Mouse (Mus musculus): ENCODE results near the gene Lasp1. TPM values are rescaled to one million over a fixed set of nuclear protein-coding genes. Genes with fewer than 3 reads are reported as not detected.
A peak's percentile ranks its signal among the peaks of the same experiment; 100 is the strongest.

The Lasp1 gene
- polyA plus RNA-seq (2015; fragmentation: Nextera tagmentation; extraction: Ambion mirVana): 141 and 148 TPM in 2 replicates

DNA sequence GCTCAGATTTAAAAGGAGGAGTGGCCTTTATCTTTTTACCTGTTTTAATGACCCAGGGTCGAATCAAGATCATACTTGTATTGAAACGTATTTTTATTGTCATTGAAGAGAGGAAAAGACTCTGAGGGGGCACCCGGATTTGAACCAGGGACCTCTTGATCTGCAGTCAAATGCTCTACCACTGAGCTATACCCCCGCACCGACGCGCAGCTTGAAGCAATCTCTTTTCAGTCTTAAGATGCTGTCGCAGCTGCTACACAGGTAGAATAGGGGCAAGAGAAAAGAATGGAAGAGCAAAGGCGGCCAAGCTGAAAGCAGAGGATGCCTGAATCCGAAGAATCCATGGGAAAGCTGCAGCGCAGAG is at the start of gene Lasp1:
TSS of gene Lasp1 (plus strand) at position 219 of the 364 bp plus-strand sequence.
- WGBS: 2% methylated on average over 11 of the region's 11 CpGs
- no peak; the same call in none of the 2 replicates for ATAC-seq
- peak within 1 kb of the TSS; percentile 95 for H3K27ac ChIP-seq (ENCODE audit: low read length)
- no peaks in the 10 kb centered on the region for H3K36me3 ChIP-seq (ENCODE audit: control insufficient read depth, insufficient read depth, low read length)
- H3K9me3 ChIP-seq (ENCODE audit: control insufficient read depth, low read length): no peaks in the 10 kb centered on the region
- peak within 1 kb of the TSS; percentile 79 for H3K9ac ChIP-seq (ENCODE audit: low read depth, low read length)
- peak within 1 kb of the TSS; percentile 77 for H3K4me2 ChIP-seq (ENCODE audit: low read depth, low read length)
- H3K27me3 ChIP-seq (replicated peaks; ENCODE audit: control insufficient read depth, insufficient read depth, low read length): no peaks in the 10 kb centered on the region
- peak within 1 kb of the TSS; percentile 68 for H3K4me3 ChIP-seq (ENCODE audit: low read length)
- H3K4me1 ChIP-seq (ENCODE audit: control insufficient read depth, insufficient read depth, low read length): peaks cover 36% of the 10 kb centered on the region

DNA sequence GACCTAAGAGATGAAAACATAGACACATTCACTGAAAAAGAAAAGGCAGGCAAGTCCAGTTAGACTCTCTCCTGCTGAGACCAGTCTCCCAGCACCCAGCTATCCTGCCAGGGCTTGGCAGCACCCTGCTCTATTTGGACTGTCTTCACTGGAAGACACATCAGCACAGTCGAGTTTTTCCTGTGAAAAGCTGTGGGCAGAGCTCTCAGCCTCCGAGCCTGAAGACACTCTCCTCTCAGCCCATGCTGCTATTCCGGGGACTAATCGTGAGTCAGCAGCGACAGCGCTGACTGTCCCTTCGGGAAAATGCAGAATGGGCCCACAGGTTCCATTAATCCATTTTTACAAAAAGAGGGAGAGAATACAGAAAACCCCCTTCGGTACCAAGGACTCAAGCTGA is 45.5 kb upstream of the Lasp1 start:
- H3K27me3 ChIP-seq (replicated peaks; ENCODE audit: control insufficient read depth, insufficient read depth, low read length): no peaks in the 10 kb centered on the region
- 94% methylated on average over 8 of the region's 8 CpGs for WGBS
- H3K4me2 ChIP-seq (ENCODE audit: low read depth, low read length): no peak overlapping the region
- no peak overlapping the region for H3K27ac ChIP-seq (ENCODE audit: low read length)
- no peaks in the 10 kb centered on the region for H3K4me1 ChIP-seq (ENCODE audit: control insufficient read depth, insufficient read depth, low read length)
- H3K9me3 ChIP-seq (ENCODE audit: control insufficient read depth, low read length): no peaks in the 10 kb centered on the region
- H3K4me3 ChIP-seq (ENCODE audit: low read length): no peak overlapping the region
- no peak for ATAC-seq
- H3K9ac ChIP-seq (ENCODE audit: low read depth, low read length): no peak overlapping the region
- H3K36me3 ChIP-seq (ENCODE audit: control insufficient read depth, insufficient read depth, low read length): peaks cover 33% of the 10 kb centered on the region

DNA sequence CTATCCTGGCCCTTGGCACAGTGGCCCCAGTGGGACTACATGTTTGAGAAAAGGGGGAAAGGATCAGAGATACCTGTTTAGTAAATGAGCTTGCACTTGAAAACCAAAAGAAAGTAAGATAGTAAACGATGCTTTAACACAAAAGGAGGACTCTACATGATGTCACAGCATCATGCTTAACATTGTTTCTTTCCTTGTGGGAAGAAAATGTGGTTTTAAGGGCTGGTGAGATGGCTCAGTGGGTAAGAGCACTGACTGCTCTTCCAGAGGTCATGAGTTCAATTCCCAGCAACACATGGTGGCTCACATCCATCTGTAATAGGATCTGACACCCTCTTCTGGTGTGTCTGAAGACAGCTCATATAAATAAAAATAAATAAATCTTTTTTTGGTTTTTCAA is 40.7 kb upstream of the Lasp1 start:
- H3K27ac ChIP-seq (ENCODE audit: low read length): no peak overlapping the region
- no peak overlapping the region for H3K4me2 ChIP-seq (ENCODE audit: low read depth, low read length)
- no peaks in the 10 kb centered on the region for H3K4me1 ChIP-seq (ENCODE audit: control insufficient read depth, insufficient read depth, low read length)
- WGBS: 90% methylated on average over 1 of the region's 1 CpGs
- H3K9me3 ChIP-seq (ENCODE audit: control insufficient read depth, low read length): no peaks in the 10 kb centered on the region
- ATAC-seq: no peak
- peaks cover 32% of the 10 kb centered on the region for H3K36me3 ChIP-seq (ENCODE audit: control insufficient read depth, insufficient read depth, low read length)
- H3K9ac ChIP-seq (ENCODE audit: low read depth, low read length): no peak overlapping the region
- no peaks in the 10 kb centered on the region for H3K27me3 ChIP-seq (replicated peaks; ENCODE audit: control insufficient read depth, insufficient read depth, low read length)
- H3K4me3 ChIP-seq (ENCODE audit: low read length): no peak overlapping the region

DNA sequence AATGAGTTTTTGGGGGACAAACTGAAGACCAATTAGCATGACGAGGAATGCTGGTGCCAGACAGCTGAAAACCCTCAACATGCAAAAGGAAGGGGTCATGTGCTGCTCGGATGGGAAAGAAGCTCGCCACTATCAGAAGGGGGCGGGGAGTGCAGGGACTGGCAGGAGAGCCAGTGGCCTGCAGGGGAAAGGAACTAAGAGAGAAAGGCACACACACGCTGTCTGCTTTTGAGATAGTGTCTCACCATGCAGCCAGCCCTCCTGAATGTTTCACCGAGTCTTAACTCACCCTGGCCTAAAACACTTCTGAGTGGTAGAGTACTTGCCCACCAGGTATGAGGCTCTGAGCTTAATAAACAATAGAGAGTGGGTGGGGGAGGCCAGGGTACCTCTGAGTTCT is 39.9 kb upstream of the Lasp1 start:
- H3K27ac ChIP-seq (ENCODE audit: low read length): no peak overlapping the region
- no peak overlapping the region for H3K4me2 ChIP-seq (ENCODE audit: low read depth, low read length)
- WGBS: 79% methylated on average over 6 of the region's 6 CpGs
- no peak overlapping the region for H3K9ac ChIP-seq (ENCODE audit: low read depth, low read length)
- no peaks in the 10 kb centered on the region for H3K4me1 ChIP-seq (ENCODE audit: control insufficient read depth, insufficient read depth, low read length)
- no peaks in the 10 kb centered on the region for H3K27me3 ChIP-seq (replicated peaks; ENCODE audit: control insufficient read depth, insufficient read depth, low read length)
- H3K36me3 ChIP-seq (ENCODE audit: control insufficient read depth, insufficient read depth, low read length): peaks cover 26% of the 10 kb centered on the region
- H3K9me3 ChIP-seq (ENCODE audit: control insufficient read depth, low read length): no peaks in the 10 kb centered on the region
- H3K4me3 ChIP-seq (ENCODE audit: low read length): no peak overlapping the region
- no peak for ATAC-seq

DNA sequence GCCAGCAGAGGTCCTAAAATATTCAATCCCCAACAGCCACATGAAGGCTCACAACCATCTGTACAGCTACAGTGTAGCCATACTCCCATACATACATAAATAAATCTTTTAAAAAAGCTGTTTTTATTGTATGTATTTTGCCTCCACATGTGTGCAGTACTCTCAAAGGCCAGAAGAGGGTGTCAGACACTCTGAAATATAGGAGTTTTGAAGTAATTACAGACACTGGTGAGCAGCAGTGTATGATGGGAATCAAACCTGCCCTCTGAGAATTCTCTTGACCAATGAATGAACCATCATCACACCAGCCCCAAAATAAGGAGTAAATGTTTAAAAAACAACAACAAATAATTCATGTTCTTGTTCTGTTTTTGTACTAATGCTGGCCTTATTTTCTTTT is 37.2 kb upstream of the Lasp1 start:
- Histone ChIP-seq H3K27ac (ENCODE audit: low read length) (no peak overlapping the region), H3K4me3 (ENCODE audit: low read length) (no peak overlapping the region), H3K36me3 (ENCODE audit: control insufficient read depth, insufficient read depth, low read length) (peaks cover 22% of the 10 kb centered on the region), H3K4me1 (ENCODE audit: control insufficient read depth, insufficient read depth, low read length) (peaks cover 11% of the 10 kb centered on the region), H3K4me2 (ENCODE audit: low read depth, low read length) (no peak overlapping the region), H3K9ac (ENCODE audit: low read depth, low read length) (no peak overlapping the region), H3K9me3 (ENCODE audit: control insufficient read depth, low read length) (no peaks in the 10 kb centered on the region), H3K27me3 (replicated peaks; ENCODE audit: control insufficient read depth, insufficient read depth, low read length) (no peaks in the 10 kb centered on the region)
- no peak for ATAC-seq

DNA sequence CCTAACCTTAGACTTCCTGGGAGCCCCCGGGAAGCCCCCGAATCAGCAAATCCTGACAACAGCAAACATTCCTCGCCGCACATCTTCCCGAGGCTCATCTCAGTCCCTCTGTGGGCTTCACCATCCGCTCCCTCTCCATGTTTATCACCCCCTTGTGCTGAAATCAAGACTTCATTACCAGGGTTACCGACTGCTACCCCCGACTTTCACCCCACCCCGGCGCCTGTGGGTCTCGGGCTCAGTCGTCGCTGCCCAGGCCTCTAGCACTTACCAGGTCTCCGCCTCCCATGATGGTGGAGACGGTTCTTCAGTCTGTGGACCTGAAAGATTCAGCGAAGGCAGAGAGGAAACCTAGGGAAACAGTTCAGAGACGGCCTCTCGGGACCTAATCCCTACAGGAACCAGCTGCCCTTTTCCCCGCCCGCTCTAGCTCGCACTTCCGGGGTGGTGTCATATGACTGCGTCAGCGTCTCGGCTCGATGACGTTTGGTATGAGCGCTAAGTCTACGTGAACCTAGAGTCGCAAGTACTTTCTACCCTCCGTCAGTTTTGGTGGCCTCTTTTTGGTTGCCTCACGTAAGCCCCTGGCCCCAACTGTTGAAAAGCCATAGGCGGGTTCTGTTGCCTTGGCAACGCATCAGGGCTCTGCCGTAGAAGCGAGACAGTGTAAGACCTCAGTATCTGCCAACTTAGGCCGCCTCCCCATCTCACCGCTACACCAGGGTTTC is 32.5 kb upstream of the Lasp1 start, which contains the start of gene Cwc25:
TSS of gene Cwc25 (minus strand) at position 403 of the 728 bp plus-strand sequence.
- Histone ChIP-seq H3K27ac (ENCODE audit: low read length) (peak within 1 kb of the TSS; percentile 89), H3K4me3 (ENCODE audit: low read length) (peak within 1 kb of the TSS; percentile 96), H3K9ac (ENCODE audit: low read depth, low read length) (peak within 1 kb of the TSS; percentile 98), H3K36me3 (ENCODE audit: control insufficient read depth, insufficient read depth, low read length) (peaks cover 17% of the 10 kb centered on the region), H3K4me1 (ENCODE audit: control insufficient read depth, insufficient read depth, low read length) (peaks cover 11% of the 10 kb centered on the region), H3K27me3 (replicated peaks; ENCODE audit: control insufficient read depth, insufficient read depth, low read length) (no peaks in the 10 kb centered on the region), H3K4me2 (ENCODE audit: low read depth, low read length) (peak within 1 kb of the TSS; percentile 70), H3K9me3 (ENCODE audit: control insufficient read depth, low read length) (no peaks in the 10 kb centered on the region)
- peak; percentile 95 for ATAC-seq
- WGBS: under 1% methylated on average over 38 of the region's 38 CpGs

DNA sequence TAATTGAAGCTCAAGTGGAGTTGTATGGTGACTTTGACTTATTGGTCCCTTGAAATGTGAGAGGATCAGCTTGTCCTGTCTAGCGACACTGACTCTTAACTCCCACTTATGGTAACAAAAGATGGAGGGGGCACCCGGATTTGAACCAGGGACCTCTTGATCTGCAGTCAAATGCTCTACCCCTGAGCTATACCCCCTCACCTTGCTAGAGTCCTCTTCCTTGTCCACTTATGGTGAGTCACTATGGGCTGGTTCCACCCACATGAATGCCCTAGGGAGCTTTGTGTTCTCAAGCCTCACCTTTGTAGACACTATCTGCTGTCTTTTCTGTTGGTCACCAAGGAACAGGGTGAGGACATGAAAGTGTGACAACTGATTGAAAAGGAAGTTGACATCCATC is 29.1 kb upstream of the Lasp1 start:
- Histone ChIP-seq H3K27me3 (replicated peaks; ENCODE audit: control insufficient read depth, insufficient read depth, low read length) (no peaks in the 10 kb centered on the region), H3K4me3 (ENCODE audit: low read length) (no peak overlapping the region), H3K36me3 (ENCODE audit: control insufficient read depth, insufficient read depth, low read length) (no peaks in the 10 kb centered on the region), H3K27ac (ENCODE audit: low read length) (no peak overlapping the region), H3K4me1 (ENCODE audit: control insufficient read depth, insufficient read depth, low read length) (peaks cover 11% of the 10 kb centered on the region), H3K9me3 (ENCODE audit: control insufficient read depth, low read length) (no peaks in the 10 kb centered on the region), H3K9ac (ENCODE audit: low read depth, low read length) (no peak overlapping the region), H3K4me2 (ENCODE audit: low read depth, low read length) (no peak overlapping the region)
- whole genome bisulfite sequencing: 19% methylated on average over 2 of the region's 2 CpGs
- peak; percentile 14; the same call in 1 of the 2 replicates for ATAC-seq

DNA sequence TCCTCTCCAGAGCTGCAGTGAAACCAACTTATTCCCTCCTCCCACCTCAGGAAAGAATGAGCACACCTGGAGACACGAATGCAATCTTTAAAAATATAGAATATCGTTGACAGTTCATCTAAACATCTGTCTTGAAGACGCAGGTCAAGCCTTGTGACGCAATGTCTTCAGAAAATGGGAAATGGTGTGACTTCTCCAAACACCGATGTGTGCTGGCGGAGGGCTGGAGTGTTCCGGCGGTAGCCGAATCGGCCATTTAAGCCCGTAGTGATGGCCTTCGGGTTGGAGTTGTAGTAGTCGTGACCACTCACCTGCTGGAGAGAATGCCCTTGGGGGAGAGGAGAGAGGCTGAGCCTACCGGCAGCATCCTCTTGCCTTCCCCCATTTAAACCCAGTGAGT is 27.4 kb upstream of the Lasp1 start:
- ATAC-seq: no peak
- Histone ChIP-seq H3K27ac (ENCODE audit: low read length) (no peak overlapping the region), H3K9me3 (ENCODE audit: control insufficient read depth, low read length) (no peaks in the 10 kb centered on the region), H3K4me1 (ENCODE audit: control insufficient read depth, insufficient read depth, low read length) (no peaks in the 10 kb centered on the region), H3K9ac (ENCODE audit: low read depth, low read length) (no peak overlapping the region), H3K4me3 (ENCODE audit: low read length) (no peak overlapping the region), H3K36me3 (ENCODE audit: control insufficient read depth, insufficient read depth, low read length) (no peaks in the 10 kb centered on the region; the same call in 1 of the 2 replicates), H3K27me3 (replicated peaks; ENCODE audit: control insufficient read depth, insufficient read depth, low read length) (no peaks in the 10 kb centered on the region), H3K4me2 (ENCODE audit: low read depth, low read length) (no peak overlapping the region)
- 79% methylated on average over 14 of the region's 14 CpGs for WGBS

DNA sequence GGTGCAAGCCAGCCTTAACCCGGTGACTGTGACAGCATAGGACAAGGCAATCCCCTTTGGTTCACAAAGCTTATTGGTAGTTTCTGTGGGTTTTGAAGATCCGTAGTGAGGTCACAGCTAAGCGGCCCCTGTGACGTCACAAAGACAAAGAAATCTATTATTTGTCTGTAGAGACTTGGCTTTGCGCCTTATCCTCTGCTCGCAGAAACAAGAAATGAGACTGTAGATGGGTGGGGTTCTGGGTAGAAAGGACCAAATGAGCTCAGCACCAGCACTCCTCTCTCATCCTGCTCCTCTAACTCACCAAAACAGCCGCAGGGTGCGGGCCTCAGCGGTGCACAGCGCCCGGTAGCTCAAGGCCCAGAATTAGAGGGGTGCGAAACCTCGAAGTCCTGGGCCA is 23.6 kb upstream of the Lasp1 start:
- H3K27me3 ChIP-seq (replicated peaks; ENCODE audit: control insufficient read depth, insufficient read depth, low read length): no peaks in the 10 kb centered on the region
- H3K9ac ChIP-seq (ENCODE audit: low read depth, low read length): no peak overlapping the region
- peaks cover 4% of the 10 kb centered on the region; the same call in 1 of the 2 replicates for H3K4me1 ChIP-seq (ENCODE audit: control insufficient read depth, insufficient read depth, low read length)
- no peak overlapping the region for H3K4me3 ChIP-seq (ENCODE audit: low read length)
- 78% methylated on average over 13 of the region's 13 CpGs for WGBS
- peaks cover 18% of the 10 kb centered on the region; the same call in 1 of the 2 replicates for H3K36me3 ChIP-seq (ENCODE audit: control insufficient read depth, insufficient read depth, low read length)
- H3K9me3 ChIP-seq (ENCODE audit: control insufficient read depth, low read length): no peaks in the 10 kb centered on the region
- no peak overlapping the region for H3K27ac ChIP-seq (ENCODE audit: low read length)
- no peak overlapping the region for H3K4me2 ChIP-seq (ENCODE audit: low read depth, low read length)
- ATAC-seq: peak; percentile 15; the same call in 1 of the 2 replicates
